Mouse (Mus musculus): ENCODE measurements around the gene Nelfa. TPM values are rescaled to one million over a fixed set of nuclear protein-coding genes. Genes with fewer than 3 reads are reported as not detected.
A peak's percentile ranks its signal among the peaks of the same experiment; 100 is the strongest.

Gene Nelfa
- total RNA-seq, 1 experiment = 42.0 TPM

DNA sequence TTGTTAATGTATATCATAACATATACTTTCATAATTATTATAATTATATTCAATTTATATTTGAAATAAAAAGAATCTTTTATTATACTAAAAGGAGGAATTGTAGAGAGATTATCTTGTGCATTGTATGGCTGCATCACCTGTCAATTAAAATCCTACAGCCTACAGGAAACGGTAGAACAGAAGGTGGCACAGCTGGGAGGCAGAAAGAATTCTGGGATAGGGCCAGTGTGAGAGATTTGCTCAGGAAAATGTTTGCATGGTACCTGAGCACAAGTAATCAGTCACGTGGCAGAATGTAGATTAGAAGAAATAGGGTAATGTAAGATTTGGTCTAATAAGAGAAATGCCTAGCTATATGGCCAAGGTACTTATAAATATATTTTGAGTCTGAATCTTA is 38.5 kb upstream of the Nelfa start:
- Histone ChIP-seq H3K36me3 (ENCODE audit: control insufficient read depth, insufficient read depth, low read length, poor library complexity, severe bottlenecking) (no peaks in the 10 kb centered on the region), H3K4me3 (ENCODE audit: insufficient read depth in 1 of 2, low read depth in 1 of 2, low read length in 2 of 2, poor library complexity in 1 of 2, severe bottlenecking in 1 of 2) (no peak overlapping the region), H3K4me1 (ENCODE audit: control insufficient read depth in 2 of 2, insufficient read depth in 2 of 2, low read length in 2 of 2, poor library complexity in 1 of 2) (no peaks in the 10 kb centered on the region), H3K9me3 (ENCODE audit: control insufficient read depth, insufficient read depth, low read depth, low read length) (no peaks in the 10 kb centered on the region), H3K9ac (ENCODE audit: insufficient read depth, low read depth, low read length, poor library complexity, severe bottlenecking) (no peak overlapping the region), H3K27ac (ENCODE audit: insufficient read depth, low read depth, low read length, poor library complexity, severe bottlenecking) (no peak overlapping the region)
- TF ChIP-seq CHD2 (IDR thresholded peaks at IDR 0.05; ENCODE audit: low read depth, low read length) (no peak), HCFC1 (IDR thresholded peaks at IDR 0.05; ENCODE audit: borderline replicate concordance, insufficient read depth, low read length) (no peak), ZNF384 (IDR thresholded peaks at IDR 0.05; ENCODE audit: low read depth, low read length) (no peak), MAFK (IDR thresholded peaks at IDR 0.05; ENCODE audit: insufficient read depth, low read depth, low read length) (no peak), ZC3H11A (IDR thresholded peaks at IDR 0.05; ENCODE audit: borderline replicate concordance, low read depth, low read length) (no peak)
- DNase-seq (ENCODE audit: low read depth, low spot score) = no peak
- in situ Hi-C loops (cut with MboI; ENCODE audit: low sequenced_read_pairs in 2 of 2, unreplicated experiment in 2 of 2) = no loop called here

DNA sequence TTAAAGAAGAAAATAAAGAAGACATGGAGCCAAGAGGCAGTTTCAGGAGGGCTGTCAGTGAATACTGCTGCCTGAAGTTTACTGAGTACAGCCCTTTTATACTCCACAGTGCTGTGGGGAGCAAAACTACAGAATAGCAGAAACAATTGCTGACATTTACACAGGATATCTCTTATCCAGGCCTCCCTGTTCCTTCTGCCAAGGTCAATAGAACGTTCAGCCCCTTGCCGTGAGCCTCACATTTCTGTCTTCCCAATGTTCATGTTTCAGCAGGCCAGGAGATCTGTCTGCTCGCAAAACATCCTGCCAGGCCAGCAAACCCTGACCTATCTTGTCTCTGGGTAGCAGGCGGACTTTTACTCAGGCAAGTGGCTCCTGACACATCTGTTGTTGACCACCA is 23.2 kb upstream of the Nelfa start:
- Histone ChIP-seq H3K9me3 (ENCODE audit: control insufficient read depth, insufficient read depth, low read depth, low read length) (no peaks in the 10 kb centered on the region), H3K4me1 (ENCODE audit: control insufficient read depth in 2 of 2, insufficient read depth in 2 of 2, low read length in 2 of 2, poor library complexity in 1 of 2) (no peaks in the 10 kb centered on the region), H3K4me3 (ENCODE audit: insufficient read depth in 1 of 2, low read depth in 1 of 2, low read length in 2 of 2, poor library complexity in 1 of 2, severe bottlenecking in 1 of 2) (no peak overlapping the region), H3K27ac (ENCODE audit: insufficient read depth, low read depth, low read length, poor library complexity, severe bottlenecking) (no peak overlapping the region), H3K9ac (ENCODE audit: insufficient read depth, low read depth, low read length, poor library complexity, severe bottlenecking) (no peak overlapping the region), H3K36me3 (ENCODE audit: control insufficient read depth, insufficient read depth, low read length, poor library complexity, severe bottlenecking) (no peaks in the 10 kb centered on the region)
- no peak for DNase-seq (ENCODE audit: low read depth, low spot score)
- in situ Hi-C loops (cut with MboI; ENCODE audit: low sequenced_read_pairs in 2 of 2, unreplicated experiment in 2 of 2) = no loop called here
- TF ChIP-seq ZNF384 (IDR thresholded peaks at IDR 0.05; ENCODE audit: low read depth, low read length) (no peak), HCFC1 (IDR thresholded peaks at IDR 0.05; ENCODE audit: borderline replicate concordance, insufficient read depth, low read length) (no peak), ZC3H11A (IDR thresholded peaks at IDR 0.05; ENCODE audit: borderline replicate concordance, low read depth, low read length) (no peak), CHD2 (IDR thresholded peaks at IDR 0.05; ENCODE audit: low read depth, low read length) (no peak), MAFK (IDR thresholded peaks at IDR 0.05; ENCODE audit: insufficient read depth, low read depth, low read length) (no peak)

DNA sequence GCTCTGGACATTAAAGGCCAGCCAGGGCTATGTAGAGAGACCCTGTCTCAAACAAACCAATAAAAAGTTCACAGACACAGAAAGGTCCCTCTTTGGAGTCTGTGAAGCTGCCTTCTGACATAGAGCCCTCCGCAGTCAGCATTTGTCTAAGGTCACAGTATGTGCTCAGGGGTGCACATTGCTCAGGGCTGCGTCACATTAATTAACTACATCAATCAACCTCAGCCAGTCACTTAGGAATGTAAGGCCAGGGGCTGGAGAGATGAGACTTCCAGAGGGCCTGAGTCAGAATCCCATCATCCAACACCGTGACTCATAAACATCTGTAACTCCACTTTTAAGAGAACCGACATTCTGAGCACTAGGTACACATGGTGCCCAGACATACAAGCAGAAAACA is 19.7 kb upstream of the Nelfa start:
- no peak overlapping the region for H3K9ac ChIP-seq (ENCODE audit: insufficient read depth, low read depth, low read length, poor library complexity, severe bottlenecking)
- H3K9me3 ChIP-seq (ENCODE audit: control insufficient read depth, insufficient read depth, low read depth, low read length) = no peaks in the 10 kb centered on the region
- no peak for TF ChIP-seq ZC3H11A (IDR thresholded peaks at IDR 0.05; ENCODE audit: borderline replicate concordance, low read depth, low read length)
- TF ChIP-seq CHD2 (IDR thresholded peaks at IDR 0.05; ENCODE audit: low read depth, low read length) = no peak
- no peak for TF ChIP-seq HCFC1 (IDR thresholded peaks at IDR 0.05; ENCODE audit: borderline replicate concordance, insufficient read depth, low read length)
- no peak for TF ChIP-seq ZNF384 (IDR thresholded peaks at IDR 0.05; ENCODE audit: low read depth, low read length)
- no peak for TF ChIP-seq MAFK (IDR thresholded peaks at IDR 0.05; ENCODE audit: insufficient read depth, low read depth, low read length)
- no peaks in the 10 kb centered on the region for H3K4me1 ChIP-seq (ENCODE audit: control insufficient read depth in 2 of 2, insufficient read depth in 2 of 2, low read length in 2 of 2, poor library complexity in 1 of 2)
- H3K4me3 ChIP-seq (ENCODE audit: insufficient read depth in 1 of 2, low read depth in 1 of 2, low read length in 2 of 2, poor library complexity in 1 of 2, severe bottlenecking in 1 of 2) = no peak overlapping the region
- H3K27ac ChIP-seq (ENCODE audit: insufficient read depth, low read depth, low read length, poor library complexity, severe bottlenecking) = no peak overlapping the region
- in situ Hi-C loops (cut with MboI; ENCODE audit: low sequenced_read_pairs in 2 of 2, unreplicated experiment in 2 of 2) = no loop called here
- H3K36me3 ChIP-seq (ENCODE audit: control insufficient read depth, insufficient read depth, low read length, poor library complexity, severe bottlenecking) = no peaks in the 10 kb centered on the region
- DNase-seq (ENCODE audit: low read depth, low spot score) = no peak

DNA sequence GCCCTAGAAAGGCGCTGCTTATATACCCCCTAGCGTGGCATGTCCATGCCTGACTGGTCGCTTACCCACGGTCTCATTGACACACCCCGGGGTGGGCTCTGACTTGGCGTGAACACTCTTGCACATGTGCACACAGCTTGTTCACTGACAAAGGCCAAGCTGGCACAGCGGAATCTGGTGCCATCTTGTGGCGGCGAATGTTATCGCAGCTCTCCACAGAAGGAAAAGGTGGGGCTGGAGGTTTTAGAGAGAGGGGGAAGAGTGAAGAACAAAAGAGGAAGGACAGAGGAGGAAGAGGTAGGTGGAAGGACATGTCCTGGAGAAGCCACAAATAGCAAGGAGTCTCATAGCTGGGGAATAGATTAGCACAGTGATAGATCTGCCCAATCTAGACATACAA is 18.1 kb upstream of the Nelfa start:
- H3K36me3 ChIP-seq (ENCODE audit: control insufficient read depth, insufficient read depth, low read length, poor library complexity, severe bottlenecking) = no peaks in the 10 kb centered on the region
- in situ Hi-C loops (cut with MboI; ENCODE audit: low sequenced_read_pairs in 2 of 2, unreplicated experiment in 2 of 2) = no loop called here
- H3K9ac ChIP-seq (ENCODE audit: insufficient read depth, low read depth, low read length, poor library complexity, severe bottlenecking) = no peak overlapping the region
- DNase-seq (ENCODE audit: low read depth, low spot score) = peak; percentile 21
- no peak overlapping the region for H3K4me3 ChIP-seq (ENCODE audit: insufficient read depth in 1 of 2, low read depth in 1 of 2, low read length in 2 of 2, poor library complexity in 1 of 2, severe bottlenecking in 1 of 2)
- H3K9me3 ChIP-seq (ENCODE audit: control insufficient read depth, insufficient read depth, low read depth, low read length) = no peaks in the 10 kb centered on the region
- TF ChIP-seq ZC3H11A (IDR thresholded peaks at IDR 0.05; ENCODE audit: borderline replicate concordance, low read depth, low read length) = 0 out of 2 replicates have a peak, but pooled peaks have one; percentile 1
- TF ChIP-seq HCFC1 (IDR thresholded peaks at IDR 0.05; ENCODE audit: borderline replicate concordance, insufficient read depth, low read length) = no peak
- TF ChIP-seq MAFK (IDR thresholded peaks at IDR 0.05; ENCODE audit: insufficient read depth, low read depth, low read length) = no peak
- H3K27ac ChIP-seq (ENCODE audit: insufficient read depth, low read depth, low read length, poor library complexity, severe bottlenecking) = no peak overlapping the region
- no peaks in the 10 kb centered on the region for H3K4me1 ChIP-seq (ENCODE audit: control insufficient read depth in 2 of 2, insufficient read depth in 2 of 2, low read length in 2 of 2, poor library complexity in 1 of 2)
